Mouse (Mus musculus) liver, postnatal 0 days (tissue): ENCODE results near the gene Wdr73.

Experiments
- CTCF ChIP-seq: sonication (generic); IDR thresholded peaks from 2 replicates; pipeline ENCODE4 v1.5.1; 2016; ENCODE audit warnings: antibody characterized with exemption, low read depth
- EP300 ChIP-seq: IDR thresholded peaks from 2 replicates; pipeline ENCODE4 v1.6.1; 2016; ENCODE audit warnings: antibody characterized with exemption, low read depth, mild to moderate bottlenecking

- no peak for TF ChIP-seq CTCF
- TF ChIP-seq EP300, result no peak
Measured at GRCm38 (mm10) chr7:80901541-80902274, 639 bp upstream of the Wdr73 start.
